Mouse (Mus musculus): ENCODE measurements around the gene Spcs1. TPM values are rescaled to one million over a fixed set of nuclear protein-coding genes. Genes with fewer than 3 reads are reported as not detected.

The Spcs1 gene
- polyA plus RNA-seq (2012; rRNA removed) = 251 and 272 TPM in 2 replicates

DNA sequence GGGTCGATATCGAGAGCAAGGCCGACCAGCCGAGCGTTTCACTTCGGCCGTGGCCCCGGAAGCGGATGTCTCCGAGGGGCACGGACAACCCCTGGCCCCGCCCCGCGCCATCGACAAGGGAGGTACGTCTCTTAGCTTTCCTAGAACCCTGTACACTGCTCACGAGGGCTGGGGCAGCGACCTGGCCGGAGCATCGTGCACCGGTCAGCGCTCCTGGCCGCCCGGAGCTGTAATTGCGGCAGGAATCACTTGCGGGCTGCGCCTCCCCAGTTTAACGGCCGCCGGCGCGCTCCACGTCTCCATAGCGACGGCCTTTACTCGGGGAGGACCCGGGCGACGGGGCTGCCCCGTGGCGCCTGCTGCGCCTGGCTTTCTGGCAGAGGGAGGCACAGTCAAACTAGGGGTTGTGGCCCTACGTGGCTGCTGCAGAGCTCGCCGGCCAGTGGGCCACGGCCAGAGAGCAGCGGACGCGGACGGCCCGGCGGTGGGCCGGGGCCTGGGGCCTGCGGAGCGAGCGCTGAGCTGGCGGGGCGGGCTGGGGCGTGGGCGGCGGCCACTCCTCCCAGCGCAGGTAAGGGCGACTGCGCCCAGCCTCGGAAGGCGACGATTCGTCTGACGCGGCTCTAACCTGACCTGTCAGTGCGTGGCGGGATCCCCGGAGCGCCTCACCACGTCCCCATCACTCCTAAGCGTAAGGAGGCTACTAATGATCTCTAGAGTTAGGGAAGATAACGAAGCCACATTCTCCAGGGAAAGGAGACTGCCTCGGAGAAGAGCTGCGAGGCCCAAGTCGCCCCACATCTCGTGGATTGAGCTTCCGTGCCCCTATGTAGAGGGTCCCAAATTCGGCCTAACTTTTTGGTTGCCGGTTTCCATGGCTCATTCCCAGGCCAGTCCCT lies at the start of gene Spcs1, which contains the start of gene Glt8d1:
TSS of gene Spcs1 (minus strand) at position 366 of the 899 bp plus-strand sequence.
TSS of gene Glt8d1 (plus strand) at position 94 of the 899 bp plus-strand sequence.
- Histone ChIP-seq H3K27ac (ENCODE audit: insufficient read depth, low read length) (peak within 1 kb of the TSS; percentile 91), H3K4me3 (ENCODE audit: insufficient read depth, low read length) (peak within 1 kb of the TSS; percentile 78), H3K4me1 (ENCODE audit: control insufficient read depth, insufficient read depth, low read length) (no peaks in the 10 kb centered on the region)
- TF ChIP-seq CTCF (IDR thresholded peaks at IDR 0.05; ENCODE audit: extremely low read depth, insufficient read depth, low read length) (no peak), POLR2A (IDR thresholded peaks at IDR 0.05; ENCODE audit: extremely low read depth, insufficient read depth, low read length) (peak; percentile 79)

DNA sequence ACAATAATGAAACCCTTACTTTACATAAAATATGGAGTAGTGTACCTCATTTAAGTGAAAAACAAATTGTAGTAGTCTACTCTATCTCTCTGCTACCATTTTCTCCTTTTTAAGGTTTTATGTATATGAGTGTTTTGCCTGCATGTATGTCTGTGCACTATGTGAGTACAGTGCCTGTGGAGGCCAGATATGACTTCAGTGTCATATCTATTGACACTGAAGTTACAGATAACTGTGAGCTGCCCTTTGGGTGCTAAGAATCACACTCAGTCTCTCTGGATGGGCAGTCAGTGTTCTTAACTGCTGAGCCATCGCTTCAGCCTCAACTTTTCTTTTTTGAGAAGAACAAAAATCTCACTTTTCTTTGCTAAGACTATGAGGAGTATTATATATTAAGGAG lies 44.3 kb upstream of the Spcs1 start:
- no peaks in the 10 kb centered on the region for H3K4me1 ChIP-seq (ENCODE audit: control insufficient read depth, insufficient read depth, low read length)
- H3K27ac ChIP-seq (ENCODE audit: insufficient read depth, low read length) = no peak overlapping the region
- no peak for TF ChIP-seq CTCF (IDR thresholded peaks at IDR 0.05; ENCODE audit: extremely low read depth, insufficient read depth, low read length)
- TF ChIP-seq POLR2A (IDR thresholded peaks at IDR 0.05; ENCODE audit: extremely low read depth, insufficient read depth, low read length) = no peak
- H3K4me3 ChIP-seq (ENCODE audit: insufficient read depth, low read length) = no peak overlapping the region

DNA sequence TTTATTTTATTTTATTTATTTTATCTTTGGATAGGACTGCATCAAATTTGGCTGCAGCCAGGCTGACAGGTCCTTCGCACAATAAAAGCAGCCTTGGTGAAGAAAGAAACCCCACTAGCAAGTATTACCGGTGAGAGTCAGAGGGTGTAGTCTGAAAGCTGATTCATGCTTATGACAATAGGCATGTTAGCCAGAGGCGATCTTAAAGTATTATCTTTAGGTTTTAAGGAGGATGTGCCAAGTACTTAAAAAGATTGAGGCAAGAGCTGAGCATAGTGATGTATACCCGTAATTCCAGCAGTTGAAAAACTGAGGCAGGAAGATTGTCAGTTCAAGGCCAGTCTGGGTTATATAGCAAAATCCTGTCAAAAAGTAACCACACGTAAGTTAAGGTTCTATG lies 43.8 kb upstream of the Spcs1 start:
- no peak for TF ChIP-seq POLR2A (IDR thresholded peaks at IDR 0.05; ENCODE audit: extremely low read depth, insufficient read depth, low read length)
- TF ChIP-seq CTCF (IDR thresholded peaks at IDR 0.05; ENCODE audit: extremely low read depth, insufficient read depth, low read length) = no peak
- H3K27ac ChIP-seq (ENCODE audit: insufficient read depth, low read length) = no peak overlapping the region
- H3K4me1 ChIP-seq (ENCODE audit: control insufficient read depth, insufficient read depth, low read length) = no peaks in the 10 kb centered on the region
- H3K4me3 ChIP-seq (ENCODE audit: insufficient read depth, low read length) = no peak overlapping the region

DNA sequence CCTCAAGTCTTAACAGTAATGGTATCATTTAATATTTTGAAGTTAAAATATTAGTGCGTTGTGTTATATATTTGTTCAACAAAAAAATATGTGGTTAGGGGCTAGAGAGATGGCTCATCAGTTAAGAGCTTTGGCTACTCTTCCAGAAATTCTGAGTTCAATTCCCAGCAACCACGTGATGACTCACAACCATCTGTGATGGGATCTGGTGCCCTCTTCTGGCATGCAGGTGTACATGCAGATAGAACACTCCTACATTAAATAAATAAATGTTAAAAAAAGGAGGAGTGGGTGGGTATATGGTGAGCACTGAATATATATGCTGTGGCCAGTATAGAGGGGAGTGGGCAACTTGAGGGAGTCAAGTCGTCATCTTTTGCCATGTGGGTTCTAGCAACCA lies 24.3 kb upstream of the Spcs1 start:
- H3K4me1 ChIP-seq (ENCODE audit: control insufficient read depth, insufficient read depth, low read length) = no peaks in the 10 kb centered on the region
- no peak overlapping the region for H3K4me3 ChIP-seq (ENCODE audit: insufficient read depth, low read length)
- TF ChIP-seq POLR2A (IDR thresholded peaks at IDR 0.05; ENCODE audit: extremely low read depth, insufficient read depth, low read length) = no peak
- no peak for TF ChIP-seq CTCF (IDR thresholded peaks at IDR 0.05; ENCODE audit: extremely low read depth, insufficient read depth, low read length)
- no peak overlapping the region for H3K27ac ChIP-seq (ENCODE audit: insufficient read depth, low read length)

DNA sequence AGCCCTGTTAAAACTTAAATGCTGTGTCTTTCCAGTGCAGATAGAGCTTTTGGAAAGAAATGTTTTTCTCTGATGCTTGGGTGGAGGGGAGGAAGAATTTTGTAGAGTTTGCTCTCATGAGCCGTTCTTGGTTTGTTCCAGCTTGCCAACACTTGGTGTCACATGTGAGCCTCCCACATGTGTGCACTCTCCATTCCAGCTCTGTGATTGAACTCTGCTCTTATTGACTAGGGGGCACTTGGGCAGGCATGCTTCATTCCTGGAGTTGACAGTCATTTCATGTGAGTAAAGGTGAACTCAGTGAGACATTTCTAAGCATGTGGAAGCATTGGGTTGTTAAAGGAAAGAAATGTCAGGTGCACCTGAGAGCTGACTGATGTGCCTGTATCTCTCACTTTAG lies 21.1 kb upstream of the Spcs1 start:
- H3K27ac ChIP-seq (ENCODE audit: insufficient read depth, low read length) = no peak overlapping the region
- no peak overlapping the region for H3K4me3 ChIP-seq (ENCODE audit: insufficient read depth, low read length)
- TF ChIP-seq CTCF (IDR thresholded peaks at IDR 0.05; ENCODE audit: extremely low read depth, insufficient read depth, low read length) (no peak), POLR2A (IDR thresholded peaks at IDR 0.05; ENCODE audit: extremely low read depth, insufficient read depth, low read length) (no peak)
- peaks cover 2% of the 10 kb centered on the region for H3K4me1 ChIP-seq (ENCODE audit: control insufficient read depth, insufficient read depth, low read length)

DNA sequence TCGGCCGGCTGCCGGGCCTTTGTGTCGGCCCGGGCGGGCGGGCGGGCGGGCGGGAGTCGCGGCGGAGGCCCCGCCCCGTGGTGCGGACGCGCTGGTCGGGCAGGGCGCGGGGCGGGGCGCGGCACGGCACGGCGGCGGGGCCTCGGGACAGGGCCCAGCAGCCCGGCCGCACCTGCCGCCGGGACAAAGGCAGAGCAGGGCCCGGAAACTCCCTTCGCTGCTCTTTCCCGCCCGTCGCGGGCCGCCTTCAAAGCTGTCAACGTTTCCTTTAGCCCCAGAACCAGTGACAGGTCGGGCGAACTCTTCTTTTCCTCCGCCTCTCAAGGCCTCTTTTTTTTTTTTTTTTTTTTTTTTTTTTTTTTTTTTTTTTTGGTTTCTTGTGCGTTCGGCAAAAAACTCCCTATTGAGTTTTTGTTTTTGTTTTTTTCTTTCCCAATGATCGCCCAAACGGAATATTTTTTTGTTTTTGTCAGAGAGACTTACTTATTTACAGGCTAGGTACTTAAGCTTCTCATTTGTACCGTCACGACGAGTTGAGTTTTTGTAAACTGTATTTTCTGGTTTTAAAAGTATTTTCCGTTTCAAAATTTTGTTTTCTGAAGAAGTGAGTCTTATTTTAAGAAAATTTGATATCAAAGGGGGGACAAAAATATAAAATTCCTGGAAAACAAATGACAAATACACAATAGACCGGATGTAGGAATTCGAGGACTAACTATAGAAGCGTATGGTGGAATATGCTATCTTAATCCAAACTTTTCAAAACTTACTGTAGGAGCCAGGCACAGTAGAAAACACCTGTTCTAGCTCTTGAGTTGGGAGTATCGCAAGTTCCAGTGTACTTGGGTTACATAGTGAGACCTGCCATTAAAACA lies 18.1 kb upstream of the Spcs1 start:
- Histone ChIP-seq H3K4me1 (ENCODE audit: control insufficient read depth, insufficient read depth, low read length) (peaks cover 2% of the 10 kb centered on the region), H3K27ac (ENCODE audit: insufficient read depth, low read length) (no peak overlapping the region), H3K4me3 (ENCODE audit: insufficient read depth, low read length) (peak overlapping the region; percentile 45)
- TF ChIP-seq CTCF (IDR thresholded peaks at IDR 0.05; ENCODE audit: extremely low read depth, insufficient read depth, low read length) = no peak
- TF ChIP-seq POLR2A (IDR thresholded peaks at IDR 0.05; ENCODE audit: extremely low read depth, insufficient read depth, low read length) = no peak

DNA sequence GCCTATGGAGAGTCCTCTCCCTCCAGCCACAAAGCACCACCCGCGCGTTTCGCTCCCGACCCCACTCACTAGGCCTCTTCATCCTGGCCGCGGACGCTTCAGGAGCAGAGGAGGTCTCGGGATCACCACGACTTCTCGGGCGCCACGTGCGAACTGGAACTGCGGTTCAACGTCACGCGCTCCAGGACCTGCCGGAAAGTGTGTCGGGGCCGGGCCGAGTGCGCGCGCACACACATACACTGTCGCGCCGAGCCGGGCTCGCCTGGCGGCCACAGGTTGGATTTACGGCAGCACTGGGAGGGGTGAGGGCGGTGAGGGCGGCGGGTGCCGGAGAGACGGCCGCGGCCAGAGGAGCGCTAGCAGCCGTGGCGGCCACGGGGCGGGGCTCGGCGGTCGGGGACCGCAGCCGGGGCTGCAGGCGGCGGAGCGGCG lies 17.4 kb upstream of the Spcs1 start, which contains the start of the genes Pbrm1 and Gnl3:
TSS of gene Pbrm1 (plus strand) at position 279 of the 432 bp plus-strand sequence.
TSS of gene Gnl3 (minus strand) at position 293 of the 432 bp plus-strand sequence.
- H3K4me3 ChIP-seq (ENCODE audit: insufficient read depth, low read length) = peak within 1 kb of the TSS; percentile 45
- TF ChIP-seq CTCF (IDR thresholded peaks at IDR 0.05; ENCODE audit: extremely low read depth, insufficient read depth, low read length) = no peak
- TF ChIP-seq POLR2A (IDR thresholded peaks at IDR 0.05; ENCODE audit: extremely low read depth, insufficient read depth, low read length) = 0 out of 2 replicates have a peak, but pooled peaks have one; percentile 48
- H3K27ac ChIP-seq (ENCODE audit: insufficient read depth, low read length) = no peak within 1 kb of the TSS
- H3K4me1 ChIP-seq (ENCODE audit: control insufficient read depth, insufficient read depth, low read length) = peaks cover 2% of the 10 kb centered on the region

DNA sequence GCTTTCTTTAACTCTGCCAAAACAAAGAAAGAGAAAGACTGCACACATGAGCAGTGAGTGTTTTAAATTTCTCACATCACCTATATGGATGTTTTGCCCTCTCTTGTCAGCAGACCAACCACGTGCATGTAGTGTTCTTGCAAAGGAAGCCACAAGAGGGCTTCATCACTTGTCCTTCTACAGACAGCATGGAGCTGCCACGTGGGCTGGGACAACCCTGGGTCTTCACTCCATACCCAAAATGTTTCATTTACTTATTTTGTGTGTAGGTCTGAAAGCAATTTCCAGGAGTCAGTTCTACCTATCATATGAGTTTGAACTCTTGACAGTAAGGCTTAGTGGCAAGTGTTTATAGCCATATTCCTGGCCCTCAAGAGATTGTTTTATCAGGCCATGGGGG lies 16.4 kb upstream of the Spcs1 start:
- Histone ChIP-seq H3K27ac (ENCODE audit: insufficient read depth, low read length) (no peak overlapping the region), H3K4me3 (ENCODE audit: insufficient read depth, low read length) (peak overlapping the region; percentile 45), H3K4me1 (ENCODE audit: control insufficient read depth, insufficient read depth, low read length) (peaks cover 2% of the 10 kb centered on the region)
- no peak for TF ChIP-seq CTCF (IDR thresholded peaks at IDR 0.05; ENCODE audit: extremely low read depth, insufficient read depth, low read length)
- no peak for TF ChIP-seq POLR2A (IDR thresholded peaks at IDR 0.05; ENCODE audit: extremely low read depth, insufficient read depth, low read length)

DNA sequence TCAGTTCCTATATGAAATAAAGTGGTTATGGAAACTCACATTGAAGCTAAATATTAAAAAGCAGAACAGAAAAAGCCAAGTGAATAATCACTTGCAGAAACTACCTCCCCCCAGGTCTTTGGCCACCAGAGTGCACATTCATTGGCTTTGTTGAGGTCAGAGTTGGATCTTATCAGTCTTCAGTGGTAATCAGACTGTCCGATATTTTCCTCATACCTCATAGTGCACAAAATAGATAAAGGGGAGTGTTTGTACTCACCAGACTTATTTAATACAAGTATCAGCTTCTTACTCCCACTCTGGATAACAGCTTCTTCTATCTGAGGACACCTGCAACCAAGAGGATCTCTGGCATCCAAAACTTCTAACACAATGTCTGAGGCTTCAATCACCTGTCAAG lies 14.6 kb upstream of the Spcs1 start:
- H3K4me1 ChIP-seq (ENCODE audit: control insufficient read depth, insufficient read depth, low read length) = peaks cover 2% of the 10 kb centered on the region
- no peak overlapping the region for H3K27ac ChIP-seq (ENCODE audit: insufficient read depth, low read length)
- no peak overlapping the region for H3K4me3 ChIP-seq (ENCODE audit: insufficient read depth, low read length)
- TF ChIP-seq POLR2A (IDR thresholded peaks at IDR 0.05; ENCODE audit: extremely low read depth, insufficient read depth, low read length) (no peak), CTCF (IDR thresholded peaks at IDR 0.05; ENCODE audit: extremely low read depth, insufficient read depth, low read length) (no peak)
